Mouse (Mus musculus): ENCODE data around the gene Rbbp7. TPM values are rescaled to one million over a fixed set of nuclear protein-coding genes. Genes with fewer than 3 reads are reported as not detected.
A peak's percentile ranks its signal among the peaks of the same experiment; 100 is the strongest.

Gene Rbbp7
- total RNA-seq (2021), result 100 to 1,000 TPM; 137 to 155 TPM
- long read RNA-seq, experiment 1, transcript Rbbp7-201 (12 exons, 2,244 nt), result major isoform, 195 of 204 reads
- long read RNA-seq, experiment 1, partial matches to known transcripts, result 4 of 204 reads
- long read RNA-seq, experiment 1, other reads (novel, unspliced or antisense), result 4 of 204 reads
- long read RNA-seq, experiment 2, transcript Rbbp7-201 (12 exons, 2,244 nt), result major isoform, 91 of 98 reads
- long read RNA-seq, experiment 2, partial matches to known transcripts, result 1 of 98 reads
- long read RNA-seq, experiment 2, other reads (novel, unspliced or antisense), result 4 of 98 reads

DNA sequence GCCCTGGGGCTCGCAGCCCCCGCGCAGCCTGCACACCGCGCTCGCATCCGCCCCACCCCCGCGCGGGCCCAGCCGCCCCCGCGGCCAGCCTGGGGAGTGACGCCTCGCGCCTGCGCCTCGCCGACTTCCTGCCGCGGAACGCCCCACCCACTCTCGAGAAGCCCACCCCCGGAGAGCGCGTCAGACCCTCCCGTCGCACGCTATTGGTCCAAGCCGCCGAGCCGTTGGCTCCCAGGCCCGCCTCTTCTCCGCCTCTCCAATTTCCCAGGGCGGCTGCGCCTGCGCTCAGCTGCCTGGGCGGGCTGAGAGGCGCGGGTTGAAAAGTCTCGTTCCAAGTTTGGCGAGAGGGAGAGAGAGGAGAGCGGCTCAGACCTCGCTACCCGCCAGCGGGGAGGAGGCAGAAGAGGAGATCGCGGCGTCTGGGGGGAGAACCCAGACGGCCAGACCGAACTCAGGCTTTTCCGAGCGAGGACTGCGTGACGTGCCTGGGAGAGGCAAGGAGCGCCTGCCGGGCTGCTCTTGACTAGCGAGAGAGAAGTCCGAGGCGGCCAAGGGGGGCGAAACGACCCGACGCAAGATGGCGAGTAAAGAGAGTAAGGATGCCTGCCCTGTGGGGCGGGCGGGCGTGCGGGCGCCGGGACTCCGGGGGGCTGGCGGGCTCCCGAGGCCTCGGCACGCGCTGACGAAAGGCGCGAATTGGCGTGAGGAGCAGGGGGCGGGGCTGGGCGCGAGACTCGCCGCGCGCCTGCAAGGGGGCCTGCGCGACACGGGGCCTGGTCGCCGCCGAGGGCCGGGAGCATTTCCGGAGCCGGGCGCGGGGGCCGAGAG is at the start of gene Rbbp7:
Rbbp7 (plus strand) TSS at position 288 of the 828 bp plus-strand sequence.
- peak; percentile 89 to 90 for DNase-seq (ENCODE audit: extremely low spot score in 1 of 2, low spot score in 2 of 2)
- peak within 1 kb of the TSS; percentile 88 for H3K27ac ChIP-seq
- TF ChIP-seq CTCF (IDR thresholded peaks at IDR 0.05), result no peak
- intact Hi-C loops (cut with DNase I), result loop anchor here (1.0 to 5.0 kb wide), 3 partner anchors 25 to 233 kb away; no protein-coding TSS in a partner anchor
- peak within 1 kb of the TSS; percentile 62 for H3K4me3 ChIP-seq

DNA sequence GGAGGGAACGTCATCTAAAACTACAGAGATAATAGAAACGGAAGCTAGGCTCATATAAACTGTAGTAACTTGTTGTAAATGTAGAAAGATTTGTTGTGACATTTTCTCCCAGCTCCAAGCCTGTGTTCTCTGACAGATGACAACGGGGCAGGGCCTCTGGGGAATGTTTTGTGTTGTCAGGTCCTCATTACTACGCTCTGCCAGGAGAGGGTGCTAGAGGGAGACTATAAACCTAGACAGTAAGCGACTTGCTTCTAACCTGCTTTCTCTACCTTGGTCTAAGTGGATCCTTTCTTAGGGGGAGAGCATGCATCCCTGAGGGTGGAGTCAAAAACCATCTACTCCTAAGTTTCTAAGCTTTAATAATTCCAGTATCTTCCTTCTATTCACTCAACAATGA is 42.4 kb upstream of the Rbbp7 start:
- TF ChIP-seq CTCF (IDR thresholded peaks at IDR 0.05), result peak; percentile 52
- DNase-seq (ENCODE audit: extremely low spot score in 1 of 2, low spot score in 2 of 2), result peak; percentile 30 to 33
- Histone ChIP-seq H3K4me3 (no peak overlapping the region), H3K27ac (no peak overlapping the region)
- intact Hi-C loops (cut with DNase I), result no loop called here

DNA sequence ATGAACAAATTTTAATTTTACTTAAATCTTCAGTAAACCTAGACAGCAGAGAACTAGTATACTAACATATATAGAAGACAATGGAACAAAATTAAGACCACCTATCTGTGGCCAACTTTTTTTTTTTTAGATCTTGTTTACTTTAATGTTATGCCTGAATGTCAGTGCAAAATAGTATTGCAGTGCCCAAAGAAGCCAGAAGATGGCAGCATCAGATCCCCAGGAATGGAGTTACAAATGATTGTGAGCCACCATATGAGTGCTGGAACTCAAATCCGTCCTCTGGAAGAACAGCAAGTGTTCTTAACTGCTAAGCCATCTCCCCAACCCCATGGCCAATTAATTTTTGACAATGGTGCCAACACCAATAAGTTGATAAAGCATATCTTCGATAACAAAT is 40.6 kb upstream of the Rbbp7 start:
- Histone ChIP-seq H3K27ac (no peak overlapping the region), H3K4me3 (no peak overlapping the region)
- peak; percentile 67 for TF ChIP-seq CTCF (IDR thresholded peaks at IDR 0.05)
- intact Hi-C loops (cut with DNase I), result loop anchor here (5.0 kb wide), 1 partner anchor 43 kb away; the partner anchor contains the start of gene Rbbp7
- DNase-seq (ENCODE audit: extremely low spot score in 1 of 2, low spot score in 2 of 2), result peak in 1 of 2 experiments; percentile 22

DNA sequence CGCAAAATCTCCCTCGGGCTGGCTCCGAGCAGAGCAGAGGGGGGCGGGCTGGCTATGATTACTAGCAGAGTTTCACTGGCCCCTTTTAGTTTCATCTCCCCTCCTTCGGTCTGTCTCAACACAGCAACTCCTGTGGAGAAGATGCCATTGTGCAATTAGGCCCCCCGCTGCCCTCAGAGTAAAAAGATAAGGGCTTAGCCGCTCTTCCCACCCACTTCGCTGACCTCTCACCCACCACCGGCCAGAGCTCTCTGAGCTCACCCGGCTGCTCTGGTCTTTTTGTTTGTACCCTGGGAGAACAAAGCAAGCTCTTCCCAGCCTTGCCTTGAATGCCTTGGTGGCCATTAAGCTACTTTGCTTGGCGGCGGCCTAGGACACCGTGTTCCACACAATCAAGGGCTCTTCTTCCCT is 32.8 kb upstream of the Rbbp7 start:
- H3K27ac ChIP-seq, result no peak overlapping the region
- H3K4me3 ChIP-seq, result no peak overlapping the region
- no peak for TF ChIP-seq CTCF (IDR thresholded peaks at IDR 0.05)
- intact Hi-C loops (cut with DNase I), result no loop called here
- DNase-seq (ENCODE audit: extremely low spot score in 1 of 2, low spot score in 2 of 2), result no peak

DNA sequence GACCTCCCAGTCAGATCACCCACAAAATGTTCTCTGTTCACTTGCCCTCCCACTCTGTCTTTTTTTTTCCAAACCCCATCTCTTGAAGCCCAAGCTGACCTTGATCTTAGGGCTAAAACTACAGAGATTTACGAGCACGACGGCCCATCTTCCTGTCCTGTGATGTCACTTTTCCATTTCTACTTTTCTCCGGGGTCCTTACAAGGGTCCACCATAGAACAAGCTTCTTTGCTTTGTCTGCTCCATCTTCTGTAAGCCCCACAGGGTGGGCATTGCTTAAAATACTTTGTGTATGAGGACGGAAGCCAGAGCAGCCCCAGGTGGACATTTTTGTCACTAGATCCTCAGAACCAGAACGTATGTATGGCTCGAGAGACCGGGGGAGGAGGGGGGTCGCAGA is 32.4 kb upstream of the Rbbp7 start:
- no peak overlapping the region for H3K4me3 ChIP-seq
- intact Hi-C loops (cut with DNase I), result no loop called here
- no peak for DNase-seq (ENCODE audit: extremely low spot score in 1 of 2, low spot score in 2 of 2)
- no peak for TF ChIP-seq CTCF (IDR thresholded peaks at IDR 0.05)
- H3K27ac ChIP-seq, result no peak overlapping the region

DNA sequence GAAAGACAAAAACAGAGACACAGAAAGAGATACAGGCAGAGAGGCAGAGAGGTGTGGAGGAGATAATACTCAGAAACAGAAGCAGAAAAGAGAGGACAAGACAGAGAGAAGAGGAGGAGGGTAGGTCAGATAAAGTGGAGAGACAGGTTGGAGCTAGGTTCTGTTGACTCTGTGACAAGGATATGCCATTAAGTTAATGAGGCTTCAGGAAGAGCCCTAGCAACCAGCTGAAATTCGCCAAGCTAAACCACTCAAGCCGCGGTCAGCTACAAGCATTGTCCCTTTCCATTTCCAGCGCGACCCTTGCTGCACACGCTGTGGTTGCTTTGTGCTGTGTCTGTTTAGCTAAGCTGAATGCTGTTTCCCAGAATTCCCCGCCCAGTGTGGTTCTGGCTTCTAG is 32.0 kb upstream of the Rbbp7 start:
- no peak overlapping the region for H3K27ac ChIP-seq
- H3K4me3 ChIP-seq, result no peak overlapping the region
- TF ChIP-seq CTCF (IDR thresholded peaks at IDR 0.05), result no peak
- no peak for DNase-seq (ENCODE audit: extremely low spot score in 1 of 2, low spot score in 2 of 2)
- intact Hi-C loops (cut with DNase I), result no loop called here

DNA sequence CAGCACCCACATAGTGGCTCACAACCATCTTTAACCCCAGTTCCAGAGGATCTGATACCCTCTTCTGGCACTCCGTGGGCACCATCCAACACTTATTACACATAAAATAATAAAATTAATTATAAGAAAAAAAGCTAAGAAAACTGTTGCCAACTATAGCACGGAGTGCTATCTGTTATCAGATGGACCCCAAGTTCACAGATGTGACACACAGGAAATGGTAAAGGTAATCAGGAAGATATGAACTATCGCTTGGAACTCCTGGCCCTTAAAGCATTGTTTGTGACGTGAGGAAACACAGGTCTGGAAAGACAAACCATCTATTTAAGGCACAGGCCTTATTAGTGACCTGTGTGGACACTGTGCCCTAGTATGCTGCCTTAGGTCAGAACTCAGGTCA is 30.2 kb upstream of the Rbbp7 start:
- intact Hi-C loops (cut with DNase I), result no loop called here
- TF ChIP-seq CTCF (IDR thresholded peaks at IDR 0.05), result no peak
- no peak for DNase-seq (ENCODE audit: extremely low spot score in 1 of 2, low spot score in 2 of 2)
- Histone ChIP-seq H3K4me3 (no peak overlapping the region), H3K27ac (no peak overlapping the region)

DNA sequence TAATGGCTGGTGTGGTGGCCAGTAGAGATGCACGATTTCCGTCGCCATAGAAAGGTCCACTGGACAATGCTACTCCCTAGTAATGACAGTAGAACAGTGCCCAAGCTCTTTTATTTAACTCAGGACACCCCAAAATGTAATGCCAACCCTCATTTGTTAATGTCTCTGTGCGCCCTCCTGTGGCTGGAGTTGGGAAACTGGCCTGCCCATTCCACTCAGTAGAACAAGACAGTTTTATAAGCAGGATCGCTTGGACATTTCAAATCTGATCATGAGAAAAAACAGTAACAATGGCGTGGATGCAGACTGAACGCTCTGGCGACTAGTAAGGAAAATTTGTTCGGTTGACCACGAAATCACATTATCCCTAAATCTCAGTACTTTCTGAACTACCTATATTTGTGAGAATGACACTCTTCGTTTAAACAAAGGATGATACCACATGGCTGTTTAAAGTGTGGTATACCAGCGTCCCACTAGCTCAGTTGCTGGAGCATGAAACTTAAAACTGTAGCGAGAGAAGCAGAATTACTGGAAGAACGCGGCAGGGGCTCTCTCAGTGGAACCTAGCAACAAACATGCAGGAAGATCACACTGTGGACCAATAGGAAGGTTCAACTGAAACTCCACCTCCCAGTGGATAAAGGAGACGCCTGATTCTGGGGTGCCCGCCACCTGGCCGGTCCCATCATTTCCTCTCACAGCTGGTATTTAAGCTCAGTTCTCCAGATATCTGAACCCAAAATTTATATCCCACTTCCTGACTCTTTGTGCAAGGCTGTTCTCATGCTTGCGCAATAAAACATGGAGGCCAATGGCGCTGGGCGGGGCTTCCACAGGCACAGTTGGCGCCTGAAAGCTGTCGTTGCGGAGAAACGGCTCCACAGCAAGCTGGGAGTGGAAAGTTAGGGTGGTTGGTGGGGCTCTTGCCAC is 24.9 kb upstream of the Rbbp7 start:
- TF ChIP-seq CTCF (IDR thresholded peaks at IDR 0.05), result peak; percentile 65
- intact Hi-C loops (cut with DNase I), result loop anchor here (1.0 to 2.0 kb wide), 2 partner anchors 25 to 208 kb away; partner anchors contain the start of gene Rbbp7

DNA sequence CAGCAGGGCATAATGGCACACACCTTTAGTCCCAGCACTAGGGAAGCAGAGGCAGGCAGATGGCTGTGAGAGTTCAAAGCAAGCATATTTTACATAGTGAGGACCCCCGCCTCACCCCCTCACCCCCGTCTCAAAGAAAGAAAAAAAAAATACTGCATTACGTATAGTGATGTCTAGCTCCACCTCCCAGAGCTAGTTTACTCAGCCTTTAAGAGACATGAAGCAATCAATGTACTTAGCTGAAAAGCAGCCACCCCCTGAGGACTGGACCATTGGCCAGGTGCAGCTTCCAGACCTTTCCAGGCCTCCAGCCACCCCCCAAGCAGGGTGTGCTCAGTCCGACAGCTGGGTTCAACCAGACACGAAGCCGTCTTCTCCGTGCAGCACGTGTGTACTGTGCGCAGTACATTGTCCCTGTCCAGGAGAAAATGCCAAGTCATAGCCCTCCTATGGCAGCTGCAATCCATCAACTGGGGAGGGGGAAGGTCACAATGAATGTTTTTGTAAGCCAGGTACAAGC is 24.0 kb upstream of the Rbbp7 start:
- TF ChIP-seq CTCF (IDR thresholded peaks at IDR 0.05), result no peak
- peak in 1 of 2 experiments; percentile 14 for DNase-seq (ENCODE audit: extremely low spot score in 1 of 2, low spot score in 2 of 2)
- Histone ChIP-seq H3K27ac (peak overlapping the region; percentile 93), H3K4me3 (peak overlapping the region; percentile 52)
- intact Hi-C loops (cut with DNase I), result no loop called here

More for the DNA sequence above, 24.9 kb upstream of the Rbbp7 start:
- H3K27ac ChIP-seq, result peak overlapping the region; percentile 93
- H3K4me3 ChIP-seq, result peak overlapping the region; percentile 52
- peak; percentile 43 to 61 for DNase-seq (ENCODE audit: extremely low spot score in 1 of 2, low spot score in 2 of 2)

DNA sequence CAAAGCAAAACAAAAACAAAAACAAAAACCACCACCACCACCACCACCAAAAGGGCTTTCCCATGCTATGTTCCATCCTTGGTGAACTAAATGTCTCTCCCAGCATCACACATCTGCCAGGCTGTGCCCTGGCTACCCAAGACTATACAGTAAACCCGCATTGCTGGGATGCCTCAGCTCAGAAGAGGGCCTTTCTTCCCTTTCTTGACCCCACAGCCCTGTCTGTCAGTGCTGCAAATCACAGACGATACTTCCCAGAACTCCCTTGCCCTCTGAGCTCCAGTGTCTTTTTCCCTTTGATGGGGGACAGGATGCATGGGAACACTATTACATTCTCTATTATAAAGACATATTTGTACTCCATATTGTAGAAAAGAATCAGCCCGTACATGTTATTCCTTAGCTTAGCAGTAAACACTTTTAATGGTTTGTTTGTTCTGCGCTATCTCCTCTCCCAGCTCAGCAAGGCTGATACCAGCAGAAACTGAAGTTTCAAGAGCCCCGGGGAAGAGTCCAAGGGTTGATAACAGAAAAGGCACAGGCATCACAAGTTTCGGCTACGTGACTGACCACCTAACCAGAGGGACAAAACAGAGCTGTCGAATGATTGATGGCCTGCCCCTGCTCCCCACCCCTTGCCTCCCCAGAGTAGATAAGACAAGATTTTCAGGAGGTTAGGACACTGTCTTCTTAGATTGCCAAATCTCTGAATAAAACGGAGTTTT is 11.3 kb upstream of the Rbbp7 start:
- Histone ChIP-seq H3K27ac (no peak overlapping the region), H3K4me3 (no peak overlapping the region)
- intact Hi-C loops (cut with DNase I), result no loop called here
- DNase-seq (ENCODE audit: extremely low spot score in 1 of 2, low spot score in 2 of 2), result no peak
- TF ChIP-seq CTCF (IDR thresholded peaks at IDR 0.05), result no peak

Measured in left cerebral cortex, adult 2 months (tissue).